Mouse (Mus musculus): ENCODE data around the gene Rbm28. TPM values are rescaled to one million over a fixed set of nuclear protein-coding genes. Genes with fewer than 3 reads are reported as not detected.

The Rbm28 gene
- total RNA-seq (2014; fragmentation: Nextera tagmentation) = 70.5 and 81.2 TPM in 2 replicates
- total RNA-seq (2017) = 63.8 and 71.0 TPM in 2 replicates

DNA sequence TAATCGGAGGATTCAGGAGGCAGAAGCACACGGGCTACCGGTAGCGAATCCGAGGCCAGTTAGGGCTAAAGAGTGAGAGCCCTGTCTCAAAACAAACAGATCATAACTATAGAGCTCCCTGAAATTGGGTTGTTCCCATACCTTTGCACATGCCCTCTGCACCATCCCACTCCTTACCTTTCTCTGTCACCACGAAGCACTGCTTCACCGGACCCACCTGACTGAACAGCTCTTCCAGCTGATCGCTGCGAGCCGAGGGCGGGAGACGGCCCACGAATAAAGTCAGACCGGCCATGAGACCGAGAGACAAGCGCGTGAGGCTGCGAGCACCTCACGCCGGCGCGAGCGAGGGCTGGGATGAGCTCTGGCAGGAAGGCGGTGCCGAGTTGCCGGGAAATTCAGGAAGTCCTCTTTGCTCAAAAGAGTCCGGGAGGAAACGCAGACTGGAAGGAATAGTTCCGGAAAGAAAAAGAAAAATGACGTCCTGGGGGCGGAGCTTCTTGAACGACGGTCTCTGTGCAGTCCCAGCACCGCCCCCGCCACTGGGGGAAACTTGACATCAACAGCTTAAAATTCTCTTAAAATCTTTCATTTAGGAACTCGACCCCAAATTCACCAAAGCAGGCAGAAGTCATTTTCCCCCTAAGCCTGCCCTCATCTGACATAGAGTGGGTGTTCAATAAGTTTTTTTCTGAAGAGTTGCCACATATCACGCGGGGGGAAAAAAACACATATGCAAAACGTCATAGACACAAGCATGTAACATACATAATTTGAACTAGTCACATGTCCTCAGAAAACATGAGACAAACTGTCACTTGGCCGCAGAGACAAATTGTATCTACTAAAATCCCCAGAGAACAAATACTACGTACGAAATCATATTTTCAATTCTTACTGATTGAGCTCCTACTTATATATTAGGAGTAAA lies at the start of gene Rbm28:
Gene Rbm28 (minus strand): TSS at position 693 of the 931 bp plus-strand sequence.
- ATAC-seq (replicated peaks; ENCODE audit: low FRiP score, low TSS enrichment, poor library complexity, severe bottlenecking) = peak; percentile 88

- ATAC-seq (replicated peaks; ENCODE audit: low FRiP score, low TSS enrichment, poor library complexity, severe bottlenecking) = no peak
Observed at GRCm38 (mm10) chr6:29214245-29214644, 49.4 kb upstream of the Rbm28 start.

- no peak for ATAC-seq (replicated peaks; ENCODE audit: low FRiP score, low TSS enrichment, poor library complexity, severe bottlenecking)
Observed at GRCm38 (mm10) chr6:29213436-29213835, 48.6 kb upstream of the Rbm28 start.

DNA sequence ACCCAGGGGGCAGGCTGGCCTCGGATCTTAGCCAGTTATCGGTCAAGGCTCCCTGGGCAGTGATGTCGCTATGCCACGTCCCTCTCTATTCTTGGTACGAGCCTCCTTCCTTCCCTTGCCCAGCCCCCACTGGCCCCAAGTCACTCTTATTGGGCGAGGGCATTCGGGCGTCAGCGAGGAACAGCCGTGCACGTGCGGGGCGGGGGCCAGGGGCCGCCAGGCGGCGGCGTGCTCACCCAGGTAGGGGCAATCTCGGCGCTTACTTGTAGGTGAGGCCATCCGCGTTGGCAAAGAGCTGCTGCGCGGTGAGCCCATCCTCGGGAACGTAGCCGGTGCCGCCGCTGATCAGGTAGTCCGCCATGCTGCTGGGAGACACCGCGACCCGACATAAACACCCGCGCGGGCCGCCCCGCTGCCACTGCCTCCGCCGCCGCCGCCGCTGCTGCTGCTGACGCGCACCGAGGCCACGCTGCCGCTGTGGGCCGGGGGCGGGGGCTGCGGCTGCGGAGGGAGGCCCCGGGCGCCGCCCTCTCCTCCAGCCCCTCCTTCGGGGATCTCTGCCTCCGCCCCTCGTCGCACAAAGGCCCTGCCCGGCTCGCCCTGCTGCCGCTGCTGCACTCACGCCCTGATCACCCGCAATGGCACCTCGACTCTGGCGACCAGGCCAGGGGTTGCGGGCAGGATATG lies 47.1 kb upstream of the Rbm28 start:
- peak; percentile 81 for ATAC-seq (replicated peaks; ENCODE audit: low FRiP score, low TSS enrichment, poor library complexity, severe bottlenecking)

GRCm38 (mm10) chr6:29211146-29211545 lies 46.3 kb upstream of the Rbm28 start:
- ATAC-seq (replicated peaks; ENCODE audit: low FRiP score, low TSS enrichment, poor library complexity, severe bottlenecking) = no peak

- no peak for ATAC-seq (replicated peaks; ENCODE audit: low FRiP score, low TSS enrichment, poor library complexity, severe bottlenecking)
Observed at GRCm38 (mm10) chr6:29210231-29210936, 45.6 kb upstream of the Rbm28 start.

GRCm38 (mm10) chr6:29208178-29208577 lies 43.4 kb upstream of the Rbm28 start:
- ATAC-seq (replicated peaks; ENCODE audit: low FRiP score, low TSS enrichment, poor library complexity, severe bottlenecking) = no peak

GRCm38 (mm10) chr6:29207017-29207416 lies 42.2 kb upstream of the Rbm28 start:
- ATAC-seq (replicated peaks; ENCODE audit: low FRiP score, low TSS enrichment, poor library complexity, severe bottlenecking) = no peak

DNA sequence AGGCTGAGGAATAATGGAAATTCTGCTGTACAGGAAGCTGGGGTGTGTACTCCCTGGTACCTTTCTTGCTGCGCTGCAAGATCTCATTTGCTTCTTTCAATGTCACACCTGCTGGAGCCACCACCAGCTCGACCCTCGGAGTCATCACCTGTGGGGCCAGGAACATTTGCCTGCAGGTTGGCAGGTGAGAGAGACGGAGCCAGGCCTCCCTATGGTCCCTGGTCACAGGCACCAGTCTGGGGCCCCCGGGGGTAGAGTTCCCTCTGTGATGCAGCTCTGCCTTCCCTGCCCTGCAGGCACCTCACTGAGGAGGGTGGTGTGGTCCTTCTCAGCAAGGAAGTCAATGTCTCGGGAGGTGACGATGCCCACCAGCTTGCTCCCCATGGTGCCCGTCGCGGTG lies 41.2 kb upstream of the Rbm28 start:
- no peak for ATAC-seq (replicated peaks; ENCODE audit: low FRiP score, low TSS enrichment, poor library complexity, severe bottlenecking)

GRCm38 (mm10) chr6:29204932-29205614 lies 40.3 kb upstream of the Rbm28 start:
- ATAC-seq (replicated peaks; ENCODE audit: low FRiP score, low TSS enrichment, poor library complexity, severe bottlenecking) = 0 out of 2 replicates have a peak, but pooled peaks have one; percentile 32

- ATAC-seq (replicated peaks; ENCODE audit: low FRiP score, low TSS enrichment, poor library complexity, severe bottlenecking) = no peak
Observed at GRCm38 (mm10) chr6:29203861-29204585, 39.2 kb upstream of the Rbm28 start.

GRCm38 (mm10) chr6:29203096-29203495 lies 38.3 kb upstream of the Rbm28 start:
- ATAC-seq (replicated peaks; ENCODE audit: low FRiP score, low TSS enrichment, poor library complexity, severe bottlenecking) = no peak

DNA sequence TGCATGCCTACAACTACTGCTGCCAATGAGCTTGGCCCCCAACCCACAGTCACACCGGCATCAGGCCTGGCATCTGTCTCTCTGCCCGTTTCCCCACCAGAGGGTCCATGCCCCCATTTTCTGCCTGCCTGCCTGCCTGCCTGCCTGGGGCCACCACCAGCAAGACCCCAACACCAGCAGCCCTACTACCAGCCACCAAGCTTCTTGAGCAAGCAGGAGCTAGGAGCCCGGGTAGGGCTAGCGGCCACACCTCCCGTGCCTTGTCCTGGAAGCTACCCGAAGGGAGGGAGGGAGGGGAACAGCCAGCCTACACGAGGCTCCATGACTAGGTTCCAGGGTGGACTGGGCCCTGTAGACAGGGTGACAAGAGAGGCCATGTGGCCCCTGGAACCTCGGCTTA lies 37.2 kb upstream of the Rbm28 start:
- no peak for ATAC-seq (replicated peaks; ENCODE audit: low FRiP score, low TSS enrichment, poor library complexity, severe bottlenecking)

GRCm38 (mm10) chr6:29201341-29201740 lies 36.5 kb upstream of the Rbm28 start:
- no peak for ATAC-seq (replicated peaks; ENCODE audit: low FRiP score, low TSS enrichment, poor library complexity, severe bottlenecking)

- no peak for ATAC-seq (replicated peaks; ENCODE audit: low FRiP score, low TSS enrichment, poor library complexity, severe bottlenecking)
Observed at GRCm38 (mm10) chr6:29200496-29200895, 35.7 kb upstream of the Rbm28 start.

DNA sequence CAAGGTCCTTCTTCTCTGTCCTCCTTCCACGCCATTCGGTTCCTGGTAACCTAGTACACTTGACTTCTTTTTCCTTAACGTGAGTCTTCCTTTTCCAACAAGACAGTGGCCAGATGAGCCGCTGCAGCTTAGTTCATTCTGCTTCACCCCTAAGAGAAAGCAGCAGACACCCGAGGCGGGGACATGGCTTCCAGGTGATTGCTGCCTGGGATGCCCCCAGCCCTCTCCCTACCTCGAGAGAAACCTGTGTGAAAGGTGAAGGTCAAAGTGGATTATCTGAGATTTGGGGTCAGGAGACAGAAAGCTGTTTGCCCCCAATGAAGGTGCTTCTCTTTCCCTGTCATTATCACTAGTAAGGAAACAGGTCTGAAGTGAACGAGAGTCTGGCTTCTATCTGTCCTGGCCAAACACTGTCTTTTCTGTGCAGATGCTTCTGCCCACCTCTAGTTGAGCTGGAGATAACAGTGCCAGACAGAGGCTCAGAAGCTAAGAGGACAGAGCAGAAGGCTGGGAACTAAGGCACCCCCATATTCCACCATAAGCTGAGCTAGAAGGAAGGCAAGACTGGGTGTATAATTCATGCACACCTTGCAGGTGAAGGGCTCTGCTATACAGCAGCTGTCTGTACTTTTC lies 34.5 kb upstream of the Rbm28 start:
- ATAC-seq (replicated peaks; ENCODE audit: low FRiP score, low TSS enrichment, poor library complexity, severe bottlenecking) = peak; percentile 63

DNA sequence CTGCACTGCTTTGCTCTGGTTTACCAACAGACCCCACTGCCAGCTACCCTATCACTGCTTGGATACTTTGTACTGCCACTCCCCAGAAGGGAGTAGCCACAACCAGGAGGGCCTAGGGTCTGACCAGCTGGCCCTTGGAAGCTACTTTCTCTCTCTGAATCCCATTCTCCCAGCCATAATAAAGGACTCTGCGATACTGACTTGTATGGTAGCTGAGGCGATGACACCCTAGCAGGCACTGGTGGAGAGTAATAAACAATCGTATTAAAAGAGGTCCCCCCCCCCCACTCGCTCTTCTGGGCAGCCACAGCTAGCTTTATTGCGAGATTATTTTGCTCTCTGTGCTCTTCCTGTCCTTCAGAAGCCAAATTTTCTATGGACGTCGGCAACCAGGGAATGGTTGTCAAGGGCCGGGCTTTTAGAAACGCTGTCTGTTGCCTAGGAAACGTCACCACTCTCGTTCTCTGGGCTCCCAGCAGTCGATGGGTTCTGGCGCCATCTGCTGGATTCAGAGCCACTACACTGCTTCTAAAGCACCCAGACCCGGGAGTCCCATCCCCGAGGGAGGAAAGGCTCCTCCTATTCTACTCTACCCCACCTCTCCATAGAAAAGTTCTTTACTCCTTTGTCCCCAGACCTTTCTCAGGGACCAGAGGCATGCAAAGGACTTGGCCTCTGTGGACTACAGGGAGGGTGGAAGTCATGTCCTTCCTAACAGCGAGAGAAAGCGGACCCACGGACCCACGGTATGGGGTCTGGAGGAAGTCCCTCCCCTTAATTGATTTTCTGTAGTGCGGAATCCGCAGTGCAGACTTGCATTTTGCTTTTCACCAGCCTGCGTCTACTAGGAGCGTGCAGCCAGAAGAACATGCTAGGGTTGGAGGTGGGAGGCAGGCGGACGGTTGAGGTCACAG lies 33.8 kb upstream of the Rbm28 start:
- ATAC-seq (replicated peaks; ENCODE audit: low FRiP score, low TSS enrichment, poor library complexity, severe bottlenecking) = peak; percentile 82
